Mouse (Mus musculus) heart, adult 2 months (tissue): ENCODE measurements around the gene Keap1.

Experiments
- CTCF ChIP-seq: fragments of 200-600 bp; IDR thresholded peaks from 2 replicates; pipeline ENCODE4 v1.8.1; 2022; ENCODE audit warnings: antibody characterized with exemption, mild to moderate bottlenecking, moderate library complexity
- POLR2A ChIP-seq: fragments of 200-500 bp; IDR thresholded peaks from 2 replicates; pipeline ENCODE4 v1.6.1; 2011; ENCODE audit warnings: mild to moderate bottlenecking, low read depth, low read length, control low read depth; ENCODE audit not compliant: insufficient read depth

GRCm38 (mm10) chr9:21206848-21207247 lies 32.3 kb downstream of the Keap1 start:
- TF ChIP-seq CTCF: no peak
- no peak for TF ChIP-seq POLR2A
